20 mouse cellular contexts compared by ENCODE assay signal in genomic region chr13:12806496-12806895, GRCm38 (mm10). TPM values are rescaled to one million over a fixed set of nuclear protein-coding genes. Genes with fewer than 3 reads are reported as not detected.
A peak's percentile ranks its signal among the peaks of the same experiment; 100 is the strongest.
DNase-seq lines count a peak whose midpoint lies in the region; ATAC-seq and TF ChIP-seq lines count a peak whose summit lies in the region.
"Not testable (repeated sequence)": the region's sequence is repeated elsewhere in the genome, so short reads cannot be mapped to it uniquely, and the experiment has no call there.
"Had no signal": no experiment of that assay in that cellular context is flagged by ENCODE, and none has a peak within 500 bp of the region (broad histone marks: within the 10 kb centered on the region; RNA-seq: fewer than 3 reads in every experiment).

No protein-coding gene starts in this region.

- H3K4me2 ChIP-seq in CH12.LX (ENCODE audit: insufficient read depth, low read depth, poor library complexity, severe bottlenecking); hindbrain, embryonic 14.5 days (replicated peaks); stomach, postnatal 0 days (replicated peaks; ENCODE audit: low read depth): not testable (repeated sequence)

- H3K36me3 ChIP-seq in CH12.LX (replicated peaks in 1 of 2; ENCODE audit: control insufficient read depth in 1 of 2, insufficient read depth in 1 of 2, low read length in 1 of 2); heart, embryonic 10.5 days; hindbrain, embryonic 14.5 days (replicated peaks; ENCODE audit: control insufficient read depth, insufficient read depth); stomach, postnatal 0 days (ENCODE audit: control insufficient read depth, insufficient read depth, low read length): not testable (repeated sequence)

- not testable (repeated sequence) for H3K27ac ChIP-seq in CH12.LX (ENCODE audit: insufficient read depth, low read depth); heart, embryonic 10.5 days; hindbrain, embryonic 14.5 days; stomach, postnatal 0 days (replicated peaks)

- not testable (repeated sequence) for TF ChIP-seq EP300 in CH12.LX (IDR thresholded peaks at IDR 0.05; ENCODE audit: low read length); stomach, postnatal 0 days (optimal IDR thresholded peaks at IDR 0.05)

- not testable (repeated sequence) for H3K27me3 ChIP-seq in CH12.LX (replicated peaks); heart, embryonic 10.5 days (ENCODE audit: insufficient read depth, poor library complexity, severe bottlenecking); hindbrain, embryonic 14.5 days (ENCODE audit: control insufficient read depth, insufficient read depth, low read length); stomach, postnatal 0 days (ENCODE audit: control insufficient read depth, insufficient read depth, low read length)

- H3K9me3 ChIP-seq in CH12.LX (replicated peaks; ENCODE audit: low read length); stomach, postnatal 0 days (ENCODE audit: control insufficient read depth, low read length): not testable (repeated sequence)
- peaks cover 27% of the 10 kb centered on the region for H3K9me3 ChIP-seq in heart, embryonic 10.5 days
- peaks cover 41% of the 10 kb centered on the region for H3K9me3 ChIP-seq in hindbrain, embryonic 14.5 days (ENCODE audit: control insufficient read depth, low read length)

- ATAC-seq in hindbrain, embryonic 14.5 days (ENCODE audit: low FRiP score) = not testable (repeated sequence)
- ATAC-seq in monocyte, adult 5-6 weeks (replicated peaks; ENCODE audit: insufficient number of reproducible peaks, low FRiP score, low TSS enrichment, poor library complexity, severe bottlenecking) = peak; percentile 20; the same call in 1 of the 2 replicates
- ATAC-seq in stomach, postnatal 0 days (ENCODE audit: low FRiP score, low TSS enrichment) = 0 out of 2 replicates have a peak, but pooled peaks have one; percentile 25

- not testable (repeated sequence) for H3K4me1 ChIP-seq in CH12.LX (ENCODE audit: control insufficient read depth in 1 of 2, insufficient read depth in 2 of 2); heart, embryonic 10.5 days; hindbrain, embryonic 14.5 days (replicated peaks; ENCODE audit: control insufficient read depth, insufficient read depth, low read length); stomach, postnatal 0 days (replicated peaks; ENCODE audit: control insufficient read depth, insufficient read depth)

- peak; percentile 8 for DNase-seq in CH12.LX (ENCODE audit: extremely low read depth)
- peak; percentile 56 for DNase-seq in heart, embryonic 10.5 days (ENCODE audit: low spot score)
- DNase-seq in hindbrain, embryonic 14.5 days (ENCODE audit: low spot score) = peak; percentile 21
- not testable (repeated sequence) for DNase-seq in stomach, postnatal 0 days (ENCODE audit: low spot score)

- in situ Hi-C loops in CH12.LX (cut with MboI; ENCODE audit: low pct_ligation_motif_present, low pct_unique_long_range_greater_than_20kb, low sequenced_read_pairs) = not testable (repeated sequence)

- not testable (repeated sequence) for TF ChIP-seq CTCF in CH12.LX (conservative IDR thresholded peaks at IDR 0.05 in 1 of 2, IDR thresholded peaks at IDR 0.05 in 1 of 2; ENCODE audit: low read depth in 2 of 2, low read length in 2 of 2); stomach, postnatal 0 days (IDR thresholded peaks at IDR 0.05; ENCODE audit: low read depth)

- not testable (repeated sequence) for H3K9ac ChIP-seq in CH12.LX (ENCODE audit: insufficient read depth, low read depth); hindbrain, embryonic 14.5 days; stomach, postnatal 0 days (ENCODE audit: low read length)

- H3K79me2 ChIP-seq in CH12.LX (replicated peaks; ENCODE audit: control insufficient read depth, extremely low read depth, insufficient read depth, poor library complexity, severe bottlenecking) = not testable (repeated sequence)

- TF ChIP-seq RAD21 in CH12.LX (IDR thresholded peaks at IDR 0.05; ENCODE audit: low read depth, low read length) = not testable (repeated sequence)

- 56% methylated on average over 4 of the region's 4 CpGs for WGBS in heart, embryonic 10.5 days
- 62% methylated on average over 4 of the region's 4 CpGs for WGBS in hindbrain, embryonic 14.5 days
- WGBS in stomach, postnatal 0 days = 60% methylated on average over 4 of the region's 4 CpGs

- TF ChIP-seq POLR2A in CH12.LX (IDR thresholded peaks at IDR 0.05; ENCODE audit: low read depth, low read length) = not testable (repeated sequence)

- dilution Hi-C loops in CH12.LX (cut with MboI; ENCODE audit: extremely low pct_ligation_motif_present, extremely low pct_unique_long_range_greater_than_20kb, low sequenced_read_pairs) = not testable (repeated sequence)

- not testable (repeated sequence) for H3K4me3 ChIP-seq in CH12.LX (replicated peaks in 1 of 3; ENCODE audit: low read depth in 2 of 3, low read length in 2 of 3, poor library complexity in 1 of 3); heart, embryonic 10.5 days; hindbrain, embryonic 14.5 days (replicated peaks; ENCODE audit: low read length); stomach, postnatal 0 days (ENCODE audit: low read depth, low read length)

RNA-seq across cellular contexts. Expression of gene Prl2c3, which starts 6.6 kb away (rescaled TPM):
- total RNA-seq in CH12.LX (2012; rRNA removed) (not detected in 2 replicates), CH12.LX (2014; rRNA removed) (not detected in 2 replicates)
- not detected in 2 replicates for polyA plus RNA-seq in CH12.LX (2012; ENCODE audit: insufficient read length, low read depth)
- not detected in 2 replicates for polyA plus RNA-seq in heart, embryonic 10.5 days (2016; fragmentation: Nextera tagmentation; extraction: Ambion mirVana)
- not detected in 2 replicates for polyA plus RNA-seq in hindbrain, embryonic 14.5 days (2014; fragmentation: Nextera tagmentation; extraction: Ambion mirVana)
- total RNA-seq in monocyte, adult 5-6 weeks (2017) = not detected in 3 replicates
- 0.18 and 0.21 TPM in 2 replicates for polyA plus RNA-seq in stomach, postnatal 0 days (2015; fragmentation: Nextera tagmentation; extraction: Ambion mirVana)
- total RNA-seq: adrenal gland, adult 2 months; adrenal gland, postnatal 10 days; adrenal gland, postnatal 25 days; adrenal gland, postnatal 4 days; common myeloid progenitor, adult 5-6 weeks; MEL had no signal
- polyA plus RNA-seq: adrenal gland, adult 2 months; CD4-positive, CD25-positive, alpha-beta regulatory T cell, adult 4 months; embryonic facial prominence, embryonic 11.5 days; embryonic facial prominence, embryonic 13.5 days; embryonic facial prominence, embryonic 15.5 days; erythroblast, embryonic 14.5 days; forebrain, embryonic 10.5 days; forebrain, embryonic 12.5 days; forebrain, embryonic 14.5 days; forebrain, embryonic 16.5 days had no signal
